Mouse (Mus musculus) brain, embryonic 14.5 days (tissue): ENCODE measurements around the gene Rras2.

Source experiments
- CTCF ChIP-seq: fragments of 200-500 bp; IDR thresholded peaks from 2 replicates; pipeline ENCODE4 v1.5.1; 2012; ENCODE audit warnings: inconsistent platforms, mild to moderate bottlenecking, moderate library complexity, borderline replicate concordance; ENCODE audit not compliant: insufficient read depth, insufficient read length; ENCODE audit errors: extremely low read depth
- POLR2A ChIP-seq: fragments of 200-500 bp; IDR thresholded peaks from 2 replicates; pipeline ENCODE4 v1.6.1; 2012; ENCODE audit warnings: mild to moderate bottlenecking, inconsistent platforms, borderline replicate concordance; ENCODE audit not compliant: poor library complexity, insufficient read depth, insufficient read length, severe bottlenecking; ENCODE audit errors: extremely low read depth

DNA sequence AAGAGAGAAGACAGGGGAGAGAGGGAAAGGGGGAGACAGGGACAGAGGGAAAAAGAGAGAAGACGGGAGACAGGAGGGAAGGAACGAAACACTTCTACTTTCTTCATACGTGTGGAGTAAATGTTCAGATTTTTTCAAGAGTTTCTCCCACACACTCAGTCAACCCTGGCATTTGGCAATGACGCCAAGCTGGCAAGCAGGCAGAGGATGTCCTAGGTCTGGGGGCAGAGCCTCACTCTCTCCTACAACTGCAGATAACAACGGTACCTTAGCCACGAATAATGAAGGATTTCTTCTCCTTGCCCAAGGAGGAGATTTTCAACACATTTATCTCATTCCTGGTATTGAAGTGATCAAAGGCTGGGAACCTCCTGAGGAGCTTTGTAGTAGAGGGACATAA, 30.2 kb downstream of the Rras2 start:
- TF ChIP-seq CTCF = no peak
- TF ChIP-seq POLR2A = no peak
